Mouse (Mus musculus) heart, postnatal 0 days (tissue): Measurements from ENCODE around the gene Lrp5. TPM values are rescaled to one million over a fixed set of nuclear protein-coding genes. Genes with fewer than 3 reads are reported as not detected.

Source experiments
- ATAC-seq: fragments of 200-750 bp; cut with Nextera tagmentation; 2 replicates; pipeline ENCODE4 v1.8.0; 2017; ENCODE audit warnings: low read depth, moderate number of reproducible peaks, moderate library complexity; ENCODE audit not compliant: insufficient read depth
- DNase-seq: peaks from one replicate; pipeline ENCODE4 v3.0.0-alpha.2; 2016; ENCODE audit warnings: low spot score
- H3K27ac ChIP-seq: fragments of 300-500 bp; sonication (generic); 2 replicates; pipeline ENCODE4 v1.5.1; 2014; ENCODE audit warnings: low read depth, mild to moderate bottlenecking
- H3K27me3 ChIP-seq: fragments of 300-500 bp; sonication (generic); 2 replicates; pipeline ENCODE4 v1.6.1; 2014; ENCODE audit warnings: low read length, mixed read lengths; ENCODE audit not compliant: control insufficient read depth, insufficient read depth
- H3K36me3 ChIP-seq: fragments of 300-500 bp; sonication (generic); replicated peaks from 2 replicates; pipeline ENCODE4 v1.6.1; 2014; ENCODE audit warnings: low read length, mixed read lengths; ENCODE audit not compliant: control insufficient read depth, insufficient read depth
- H3K4me1 ChIP-seq: fragments of 300-500 bp; sonication (generic); 2 replicates; pipeline ENCODE4 v1.6.1; 2014; ENCODE audit warnings: antibody characterized with exemption; ENCODE audit not compliant: control insufficient read depth, insufficient read depth
- H3K4me2 ChIP-seq: fragments of 300-500 bp; sonication (generic); 2 replicates; pipeline ENCODE4 v1.6.1; 2014; ENCODE audit warnings: low read depth, mild to moderate bottlenecking, low read length, moderate library complexity
- H3K4me3 ChIP-seq: fragments of 300-500 bp; sonication (generic); 2 replicates; pipeline ENCODE4 v1.5.1; 2014; ENCODE audit warnings: low read depth, low read length
- H3K9ac ChIP-seq: fragments of 300-500 bp; sonication (generic); replicated peaks from 2 replicates; pipeline ENCODE4 v1.6.1; 2014; ENCODE audit warnings: low read depth, low read length, mixed read lengths
- H3K9me3 ChIP-seq: fragments of 300-500 bp; sonication (generic); replicated peaks from 2 replicates; pipeline ENCODE4 v1.6.1; 2016; ENCODE audit warnings: low read length; ENCODE audit not compliant: control insufficient read depth
- CTCF ChIP-seq: IDR thresholded peaks from 2 replicates; pipeline ENCODE4 v1.5.1; 2016; ENCODE audit warnings: antibody characterized with exemption, control low read depth, low read depth
- EP300 ChIP-seq: IDR thresholded peaks from 2 replicates; pipeline ENCODE4 v1.6.1; 2016; ENCODE audit warnings: antibody characterized with exemption, low read depth
- WGBS: fragments of 180-500 bp; shearing (Covaris S2); extraction: QIAGEN DNeasy Blood & Tissue Kit; methylation state at CpG from one replicate; pipeline ENCODE4 v1.1.7; 2014; 5-methylcytosine and 5-hydroxymethylcytosine counted together
- polyA plus RNA-seq: library from polyadenylated mRNA; unstranded; fragments of >200 nt; fragmentation: Nextera tagmentation; extraction: Ambion mirVana; gene quantifications from 2 replicates; pipeline ENCODE4 v1.2.1, GENCODE M21; 2015
- total RNA-seq: library from RNA; depleted of rRNA; stranded (reverse); fragments of >200 nt; gene quantifications from 2 replicates; pipeline ENCODE4 v1.2.3, GENCODE M21; 2014; ENCODE audit warnings: low replicate concordance

Gene Lrp5
- total and polyA plus RNA-seq, 2 experiments from 2014 or later: 1.9 to 28.0 TPM

- 5% methylated on average over 45 of the region's 45 CpGs for WGBS
- peak; percentile 47; the same call in 1 of the 2 replicates for ATAC-seq
- peak overlapping the region; percentile 99 for H3K4me2 ChIP-seq
- no peak for DNase-seq
- H3K27me3 ChIP-seq: no peaks in the 10 kb centered on the region
- peak overlapping the region; percentile 85 for H3K27ac ChIP-seq
- peaks cover 34% of the 10 kb centered on the region for H3K4me1 ChIP-seq
- peak overlapping the region; percentile 89 for H3K9ac ChIP-seq
- H3K4me3 ChIP-seq: peak overlapping the region; percentile 88
- H3K9me3 ChIP-seq: no peaks in the 10 kb centered on the region
- H3K36me3 ChIP-seq: no peaks in the 10 kb centered on the region
- TF ChIP-seq EP300: no peak
- TF ChIP-seq CTCF: no peak
Observed at GRCm38 (mm10) chr19:3685611-3686214, 651 bp downstream of the Lrp5 start.

GRCm38 (mm10) chr19:3684957-3685580 is 1.3 kb downstream of the Lrp5 start:
- H3K9me3 ChIP-seq: no peaks in the 10 kb centered on the region
- peak overlapping the region; percentile 89 for H3K9ac ChIP-seq
- peak overlapping the region; percentile 88 for H3K4me3 ChIP-seq
- peak overlapping the region; percentile 99 for H3K4me2 ChIP-seq
- peak overlapping the region; percentile 85 for H3K27ac ChIP-seq
- H3K27me3 ChIP-seq: no peaks in the 10 kb centered on the region
- TF ChIP-seq CTCF: no peak
- TF ChIP-seq EP300: no peak
- no peak for ATAC-seq
- no peak for DNase-seq
- H3K36me3 ChIP-seq: no peaks in the 10 kb centered on the region
- H3K4me1 ChIP-seq: peaks cover 37% of the 10 kb centered on the region
- 39% methylated on average over 11 of the region's 11 CpGs for WGBS

GRCm38 (mm10) chr19:3684414-3684813 is 1.9 kb downstream of the Lrp5 start:
- peak overlapping the region; percentile 85 for H3K27ac ChIP-seq
- DNase-seq: no peak
- no peak for ATAC-seq
- peak overlapping the region; percentile 88 for H3K4me3 ChIP-seq
- no peaks in the 10 kb centered on the region for H3K27me3 ChIP-seq
- no peak for TF ChIP-seq CTCF
- no peak for TF ChIP-seq EP300
- H3K9me3 ChIP-seq: no peaks in the 10 kb centered on the region
- peak overlapping the region; percentile 99 for H3K4me2 ChIP-seq
- no peaks in the 10 kb centered on the region for H3K36me3 ChIP-seq
- no peak overlapping the region for H3K9ac ChIP-seq
- 74% methylated on average over 1 of the region's 1 CpGs for WGBS
- H3K4me1 ChIP-seq: peaks cover 37% of the 10 kb centered on the region

GRCm38 (mm10) chr19:3681310-3681934 is 4.9 kb downstream of the Lrp5 start:
- DNase-seq: peak; percentile 62
- no peaks in the 10 kb centered on the region for H3K27me3 ChIP-seq
- H3K4me3 ChIP-seq: peak overlapping the region; percentile 6; the same call in 1 of the 2 replicates
- H3K27ac ChIP-seq: peak overlapping the region; percentile 64
- H3K9ac ChIP-seq: peak overlapping the region; percentile 28; the same call in 1 of the 2 replicates
- peaks cover 33% of the 10 kb centered on the region for H3K4me1 ChIP-seq
- H3K9me3 ChIP-seq: no peaks in the 10 kb centered on the region
- H3K36me3 ChIP-seq: no peaks in the 10 kb centered on the region
- WGBS: 6% methylated on average over 13 of the region's 13 CpGs
- no peak for TF ChIP-seq CTCF
- peak; percentile 63 for ATAC-seq
- peak overlapping the region; percentile 43 for H3K4me2 ChIP-seq

DNA sequence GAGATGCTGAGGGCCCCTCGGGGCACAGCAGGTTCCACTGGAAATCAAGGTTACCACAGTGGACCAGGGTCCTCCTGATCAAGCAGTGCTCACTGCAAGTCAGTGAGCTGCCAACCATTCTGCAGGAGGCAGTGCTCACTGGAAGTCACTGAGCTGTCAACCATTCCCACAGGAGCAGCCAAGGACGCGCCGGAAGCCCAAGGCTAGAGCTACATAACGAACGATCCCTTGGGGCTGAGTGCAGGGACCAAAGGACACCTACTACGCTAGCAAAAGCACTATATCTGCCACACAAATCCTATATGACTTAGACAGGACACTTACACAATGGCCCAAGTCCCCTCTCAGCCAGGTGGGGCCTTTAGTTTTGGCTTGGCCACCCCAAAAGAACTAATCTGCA is 5.6 kb downstream of the Lrp5 start:
- peaks cover 33% of the 10 kb centered on the region for H3K4me1 ChIP-seq
- H3K9me3 ChIP-seq: no peaks in the 10 kb centered on the region
- TF ChIP-seq EP300 (no peak), CTCF (no peak)
- H3K4me2 ChIP-seq: peak overlapping the region; percentile 43
- DNase-seq (no peak), ATAC-seq (no peak)
- no peak overlapping the region for H3K4me3 ChIP-seq
- no peaks in the 10 kb centered on the region for H3K36me3 ChIP-seq
- WGBS: 72% methylated on average over 7 of the region's 7 CpGs
- H3K27ac ChIP-seq: peak overlapping the region; percentile 64
- no peaks in the 10 kb centered on the region for H3K27me3 ChIP-seq
- H3K9ac ChIP-seq: no peak overlapping the region
